Mouse (Mus musculus): Measurements from ENCODE around the gene Hist1h3a. TPM values are rescaled to one million over a fixed set of nuclear protein-coding genes. Genes with fewer than 3 reads are reported as not detected.
A peak's percentile ranks its signal among the peaks of the same experiment; 100 is the strongest.
"Not testable (repeated sequence)": the region's sequence is repeated elsewhere in the genome, so short reads cannot be mapped to it uniquely, and the experiment has no call there.

Hist1h3a gene
- total RNA-seq (2021) = 10 to 100 TPM in 1 of 2 experiments, 1 to 10 TPM in 1; 9.9 to 14.4 TPM
- long read RNA-seq, experiment 1 = 0 reads
- long read RNA-seq, experiment 2 = 0 reads

DNA sequence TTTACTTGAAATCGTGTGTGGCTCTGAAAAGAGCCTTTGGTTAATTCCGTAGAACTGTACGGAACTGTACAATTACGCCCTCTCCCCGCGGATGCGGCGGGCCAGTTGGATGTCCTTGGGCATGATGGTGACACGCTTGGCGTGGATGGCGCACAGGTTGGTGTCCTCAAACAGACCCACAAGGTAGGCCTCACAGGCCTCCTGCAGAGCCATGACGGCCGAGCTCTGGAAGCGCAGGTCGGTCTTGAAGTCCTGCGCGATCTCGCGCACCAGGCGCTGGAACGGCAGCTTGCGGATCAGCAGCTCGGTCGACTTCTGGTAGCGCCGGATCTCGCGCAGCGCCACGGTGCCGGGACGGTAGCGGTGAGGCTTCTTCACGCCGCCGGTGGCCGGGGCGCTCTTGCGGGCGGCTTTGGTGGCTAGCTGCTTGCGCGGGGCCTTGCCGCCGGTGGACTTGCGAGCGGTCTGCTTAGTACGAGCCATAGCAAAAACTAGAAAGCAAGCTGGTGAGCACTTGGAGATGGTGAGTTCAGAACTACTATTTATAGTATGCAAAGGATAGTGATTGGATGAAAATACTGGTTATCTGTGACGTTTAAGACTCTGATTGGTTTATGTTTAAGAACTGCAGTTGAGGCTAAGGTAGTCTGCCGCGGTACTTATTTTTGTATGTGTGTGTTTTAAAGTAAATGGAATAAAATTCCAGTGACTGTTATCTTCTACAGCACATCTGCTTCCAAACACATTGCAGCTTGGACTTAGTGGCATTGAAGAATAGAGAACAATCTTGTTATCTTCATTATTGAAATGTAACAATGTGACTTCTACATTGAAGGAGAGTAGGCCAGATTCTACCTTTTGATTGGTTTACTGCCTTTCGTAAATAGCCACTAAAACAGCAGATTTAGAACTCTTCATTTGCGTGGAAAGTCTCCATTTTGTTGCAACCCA, at the start of gene Hist1h3a:
TSS of gene Hist1h3a (minus strand) at position 516 of the 951 bp plus-strand sequence.
- peak in 1 of 2 experiments; percentile 46 for DNase-seq
- intact Hi-C loops (cut with DNase I) = not testable (repeated sequence)

DNA sequence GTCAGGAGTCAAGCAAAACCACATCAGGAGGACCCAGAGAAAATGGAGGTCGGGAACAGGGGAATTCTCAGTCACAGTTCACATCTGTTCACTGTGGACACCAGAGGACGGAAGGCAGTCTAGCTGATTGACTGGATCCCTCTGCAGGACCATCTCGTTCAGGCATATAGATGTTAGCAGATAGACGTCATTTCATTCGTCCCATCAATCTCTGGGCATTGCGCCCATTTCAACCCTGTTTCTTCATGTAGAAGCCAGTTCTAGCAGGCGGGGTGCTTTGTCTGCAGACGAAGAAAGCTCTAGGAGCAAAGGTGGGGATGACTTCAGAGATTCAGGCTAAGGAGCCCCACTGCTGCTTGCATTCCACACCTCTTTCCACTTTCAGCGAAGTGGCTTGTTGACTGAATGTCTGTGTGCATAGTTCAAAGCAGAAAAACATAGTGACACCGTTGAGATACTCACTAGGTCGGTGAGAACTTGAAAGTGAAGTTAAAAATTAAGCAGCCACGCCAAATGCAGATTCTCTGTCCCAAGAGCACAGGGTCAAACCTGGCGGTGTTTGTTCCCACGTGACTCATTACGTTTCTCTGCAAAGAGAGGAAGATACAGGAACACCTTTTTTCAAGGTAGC, 44.4 kb upstream of the Hist1h3a start, which contains the start of gene Slc17a2:
TSS of gene Slc17a2 (plus strand) at position 572 of the 631 bp plus-strand sequence.
- DNase-seq = no peak
- intact Hi-C loops (cut with DNase I) = no loop called here

DNA sequence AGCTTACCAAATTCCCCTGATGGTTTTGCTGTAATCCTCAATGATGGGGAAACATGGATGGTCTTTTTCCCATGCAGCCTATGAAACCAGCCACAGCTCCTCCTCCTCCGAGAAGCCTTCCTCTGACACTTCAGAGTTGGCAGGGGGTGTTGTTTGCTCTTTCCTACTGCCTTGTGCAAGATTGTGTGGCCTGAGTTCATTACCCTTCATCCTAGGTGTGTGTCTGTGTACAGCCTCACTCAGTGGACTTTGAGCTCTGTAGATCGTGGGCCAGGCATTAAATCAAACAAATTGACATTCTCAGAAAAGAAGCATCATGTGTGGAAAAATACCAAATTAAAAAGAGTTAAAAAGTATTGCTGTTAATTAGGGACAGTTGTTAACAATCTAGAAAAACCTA, 42.3 kb upstream of the Hist1h3a start:
- no peak for DNase-seq
- intact Hi-C loops (cut with DNase I) = no loop called here

DNA sequence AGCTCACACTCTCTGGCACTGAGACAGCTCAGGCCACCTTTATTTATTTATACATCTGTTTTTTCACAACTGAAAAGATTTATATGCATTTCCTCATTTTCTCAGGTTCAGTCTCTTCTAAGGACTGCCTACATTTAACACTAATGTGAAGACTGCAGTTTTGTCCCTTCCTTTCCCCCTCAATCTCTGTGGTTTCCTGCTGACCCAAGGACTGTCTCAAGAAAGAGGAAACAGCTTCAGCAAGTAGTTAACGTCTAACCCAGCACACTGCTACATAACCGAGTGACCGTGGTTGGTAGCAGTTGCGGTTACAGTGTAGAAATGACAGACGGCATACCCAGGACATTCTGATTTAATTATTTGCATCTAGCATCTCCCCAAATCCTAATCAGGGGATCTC, 37.2 kb upstream of the Hist1h3a start:
- no peak for DNase-seq
- intact Hi-C loops (cut with DNase I) = loop anchor here (10.0 kb wide), 1 partner anchor 495 kb away; no protein-coding TSS in a partner anchor

DNA sequence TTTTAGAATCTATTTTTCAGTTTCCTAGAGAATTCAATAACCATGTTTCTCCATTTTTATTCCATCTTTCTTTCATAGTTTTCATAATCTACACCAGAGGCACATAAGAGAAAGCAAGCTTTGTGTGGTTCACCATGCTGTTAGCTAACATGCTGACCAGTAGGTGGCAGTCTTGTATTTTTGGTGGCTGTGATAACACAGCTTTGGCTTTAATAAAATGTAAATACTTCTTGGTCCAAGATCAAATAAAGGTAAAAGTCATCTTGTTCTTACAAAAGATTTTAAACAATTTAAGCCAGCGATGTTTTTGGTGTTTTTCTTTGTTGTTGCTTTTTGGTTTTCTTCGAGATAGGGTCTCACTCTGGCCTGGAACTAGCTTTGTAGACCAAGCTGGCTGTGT, 30.3 kb upstream of the Hist1h3a start:
- DNase-seq = no peak
- intact Hi-C loops (cut with DNase I) = loop anchor here (10.0 kb wide), 1 partner anchor 502 kb away; no protein-coding TSS in a partner anchor

DNA sequence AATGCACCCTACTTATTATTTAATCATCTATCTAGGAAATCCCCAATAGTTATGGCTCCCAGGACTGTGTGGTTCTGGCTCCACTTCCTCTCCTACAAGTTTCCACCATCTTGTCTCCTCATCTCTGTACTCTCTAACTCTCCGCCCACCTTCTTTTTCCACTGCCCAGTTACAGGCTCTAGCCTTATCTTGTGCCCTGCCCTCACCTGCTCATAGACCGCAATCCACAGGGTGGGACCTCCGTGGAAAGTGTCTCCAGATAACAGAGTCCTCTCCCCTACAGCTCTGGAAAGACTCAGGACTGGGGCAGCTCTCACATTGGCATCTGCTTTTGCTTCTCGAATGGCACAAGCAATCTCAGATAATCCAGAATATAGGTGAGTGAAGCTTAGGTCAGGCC, 16.8 kb upstream of the Hist1h3a start:
- intact Hi-C loops (cut with DNase I) = no loop called here

DNA sequence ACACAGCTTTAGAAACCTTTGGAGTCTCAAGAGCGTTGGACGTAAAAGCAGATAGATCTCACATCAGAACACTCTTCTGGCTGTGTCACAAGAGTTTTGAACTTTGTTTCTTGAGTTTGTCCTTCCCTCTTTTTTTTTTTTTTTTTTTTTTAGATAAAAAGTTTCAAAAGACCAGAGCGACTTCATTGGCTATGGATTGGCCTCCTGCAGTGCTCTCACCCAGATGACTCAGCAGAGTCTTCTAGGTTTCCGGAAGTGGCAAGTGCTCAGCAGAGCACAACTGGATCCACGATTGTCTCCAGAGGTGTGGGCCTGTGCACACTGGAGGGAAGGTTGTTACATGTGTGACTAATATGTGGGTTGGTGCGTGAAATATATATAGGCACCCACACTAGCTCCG, 16.2 kb upstream of the Hist1h3a start:
- no peak for DNase-seq
- intact Hi-C loops (cut with DNase I) = no loop called here

More for the DNA sequence above, 16.8 kb upstream of the Hist1h3a start:
- no peak for DNase-seq

DNA sequence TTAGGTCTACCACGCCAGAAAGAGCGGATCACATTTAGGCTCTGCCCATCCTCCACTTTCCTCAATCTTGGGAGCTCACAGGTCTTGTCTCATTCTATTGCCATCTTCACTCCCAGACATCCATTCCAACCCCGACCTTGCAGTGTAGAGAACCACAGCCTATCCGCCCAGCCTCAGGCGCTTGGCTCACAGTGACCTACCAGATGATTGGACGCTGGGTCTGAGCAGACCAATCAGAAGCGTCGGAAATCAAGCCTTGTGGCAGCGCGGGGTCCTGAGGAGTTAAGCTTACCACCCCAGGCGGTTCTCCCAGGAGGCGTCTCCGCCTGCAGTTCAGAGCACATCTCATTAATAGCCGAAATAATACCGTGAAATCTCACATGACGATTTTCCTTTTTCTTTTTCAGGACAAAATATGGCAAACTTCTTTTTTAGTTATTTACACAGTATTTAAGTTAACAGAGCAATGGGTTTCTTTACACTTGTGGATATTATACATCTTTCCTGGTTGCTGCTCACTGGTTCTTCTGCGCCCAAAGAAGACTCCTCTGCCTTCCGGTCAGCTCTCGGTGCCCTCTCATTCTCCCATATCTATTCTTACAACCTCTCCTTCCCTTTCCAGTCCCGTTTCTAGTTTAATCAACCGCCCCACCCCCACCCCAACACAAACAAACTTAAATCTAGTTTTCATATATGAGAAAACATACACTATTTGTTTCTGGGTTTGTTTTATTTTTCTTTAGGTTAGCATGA, 10.6 kb upstream of the Hist1h3a start:
- no peak for DNase-seq
- intact Hi-C loops (cut with DNase I) = no loop called here

DNA sequence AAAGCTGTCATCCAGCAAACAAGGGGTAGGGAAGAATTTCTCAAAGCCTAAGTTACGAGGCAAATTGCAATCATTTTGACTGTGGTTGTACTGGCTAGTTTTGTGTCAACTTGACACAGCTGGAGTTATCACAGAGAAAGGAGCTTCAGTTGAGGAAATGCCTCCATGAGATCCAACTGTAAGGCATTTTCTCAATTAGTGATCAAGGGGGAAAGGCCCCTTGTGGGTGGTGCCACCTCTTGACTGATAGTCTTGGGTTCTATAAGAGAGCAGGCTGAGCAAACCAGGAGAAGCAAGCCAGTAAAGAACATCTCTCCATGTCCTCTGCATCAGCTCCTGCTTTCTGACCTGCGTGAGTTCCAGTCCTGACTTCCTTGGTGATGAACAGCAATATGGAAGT, 7.4 kb upstream of the Hist1h3a start, which contains the start of gene Trim38:
TSS of gene Trim38 (plus strand) at position 301 of the 400 bp plus-strand sequence.
- DNase-seq; intact Hi-C loops (cut with DNase I): not testable (repeated sequence)

DNA sequence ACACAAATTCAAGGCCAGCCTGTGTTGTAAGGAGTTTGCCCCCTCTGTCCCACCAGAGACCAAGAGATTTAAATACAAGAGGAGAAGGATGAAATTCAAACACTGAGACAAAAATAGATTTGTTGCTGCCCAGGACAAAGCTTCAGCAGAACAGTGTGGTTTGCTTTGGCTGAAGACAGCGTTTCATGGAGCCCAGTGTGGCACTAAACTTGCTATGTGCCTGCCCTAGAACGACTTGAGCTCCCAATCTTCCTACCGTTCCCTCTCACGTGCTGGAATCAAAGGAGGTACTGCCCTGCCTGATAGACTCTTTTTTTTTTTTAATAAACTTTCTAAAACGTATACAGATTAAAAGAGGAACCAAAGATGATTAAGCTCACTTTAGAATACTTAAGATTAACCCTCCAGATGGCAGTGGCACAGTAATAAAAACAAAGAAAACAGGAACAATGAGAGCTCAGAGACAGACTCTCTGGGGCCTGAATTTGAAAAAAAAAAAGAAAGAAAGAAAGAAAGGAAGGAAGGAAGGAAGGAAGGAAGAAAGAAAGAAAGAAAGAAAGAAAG, 6.7 kb upstream of the Hist1h3a start:
- DNase-seq = no peak
- intact Hi-C loops (cut with DNase I) = no loop called here

DNA sequence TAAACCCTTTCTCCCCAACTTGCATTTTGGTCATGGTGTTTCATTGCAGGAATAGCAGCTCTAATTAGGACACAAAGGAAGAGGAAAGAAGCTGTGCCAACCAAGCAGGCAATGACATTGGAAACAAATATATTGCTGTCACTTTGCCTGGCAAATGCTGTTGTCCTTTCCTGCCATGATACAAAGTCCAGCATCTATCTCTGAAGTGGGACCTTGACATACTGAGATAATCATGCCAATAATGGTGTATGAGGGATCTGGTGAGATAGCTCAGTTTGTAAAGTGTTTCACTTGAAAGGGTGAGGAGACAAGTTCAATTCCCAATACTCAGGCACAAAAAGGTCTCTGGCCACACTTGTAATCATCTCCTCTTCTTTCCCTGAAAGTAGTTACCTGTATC, 4.6 kb upstream of the Hist1h3a start:
- intact Hi-C loops (cut with DNase I) = no loop called here
- DNase-seq = no peak

DNA sequence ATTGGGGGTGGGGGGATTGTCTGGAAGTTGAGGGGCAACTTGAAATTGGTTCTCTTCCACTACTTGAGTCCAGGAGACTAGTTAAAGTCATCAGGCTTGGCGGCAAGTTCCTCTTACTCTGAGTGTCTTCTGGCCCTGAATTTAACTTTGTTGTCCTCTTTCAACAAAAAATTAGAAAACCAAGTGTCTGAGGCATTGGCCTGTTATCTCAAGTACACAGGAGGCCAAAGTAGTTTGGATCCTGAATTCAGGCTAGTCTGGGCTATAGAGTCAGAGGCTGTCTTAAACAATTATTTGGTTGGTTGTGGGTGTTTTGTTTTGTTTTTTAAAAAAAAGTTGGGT, 3.0 kb upstream of the Hist1h3a start:
- intact Hi-C loops (cut with DNase I) = no loop called here
- no peak for DNase-seq

DNA sequence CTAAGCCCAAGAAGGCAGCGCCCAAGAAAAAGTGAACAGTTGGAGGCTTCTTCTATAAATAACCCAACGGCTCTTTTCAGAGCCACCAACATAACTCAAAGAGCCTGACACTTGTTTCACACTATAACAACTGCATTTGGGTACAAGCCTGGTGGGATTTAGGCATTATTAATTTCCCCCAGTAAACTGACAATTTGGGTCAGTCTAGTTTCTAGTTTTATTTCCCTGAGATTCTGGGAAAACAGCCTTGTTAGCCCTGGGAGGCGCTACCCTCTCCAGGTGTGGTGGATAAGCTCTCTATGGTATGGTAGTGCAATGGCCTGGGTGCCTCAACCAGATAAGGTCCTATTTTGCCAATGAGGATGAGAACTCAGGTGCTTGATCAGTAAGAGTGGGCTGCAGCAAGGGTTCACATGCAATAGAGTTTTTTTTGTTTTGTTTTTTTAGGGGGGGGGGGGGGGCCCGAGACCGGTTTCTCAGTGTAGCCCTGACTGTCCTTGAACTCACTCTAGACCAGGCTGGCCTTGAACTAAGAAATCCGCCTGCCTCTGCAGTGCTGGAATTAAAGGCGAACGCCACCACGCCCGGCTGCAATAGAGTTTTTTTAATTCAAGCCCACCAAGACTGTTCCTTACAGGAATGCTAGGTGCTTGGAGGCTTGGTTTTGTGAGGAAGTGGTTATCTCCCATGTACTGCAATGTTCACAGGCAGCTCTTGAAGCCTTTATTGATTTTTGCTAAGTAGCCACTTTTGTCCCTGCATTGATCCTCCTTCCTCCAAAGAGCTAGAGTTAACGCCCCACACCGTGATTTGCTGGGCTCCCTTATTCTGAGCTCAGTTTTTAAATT, 2.4 kb upstream of the Hist1h3a start:
- no peak for DNase-seq
- intact Hi-C loops (cut with DNase I) = no loop called here

DNA sequence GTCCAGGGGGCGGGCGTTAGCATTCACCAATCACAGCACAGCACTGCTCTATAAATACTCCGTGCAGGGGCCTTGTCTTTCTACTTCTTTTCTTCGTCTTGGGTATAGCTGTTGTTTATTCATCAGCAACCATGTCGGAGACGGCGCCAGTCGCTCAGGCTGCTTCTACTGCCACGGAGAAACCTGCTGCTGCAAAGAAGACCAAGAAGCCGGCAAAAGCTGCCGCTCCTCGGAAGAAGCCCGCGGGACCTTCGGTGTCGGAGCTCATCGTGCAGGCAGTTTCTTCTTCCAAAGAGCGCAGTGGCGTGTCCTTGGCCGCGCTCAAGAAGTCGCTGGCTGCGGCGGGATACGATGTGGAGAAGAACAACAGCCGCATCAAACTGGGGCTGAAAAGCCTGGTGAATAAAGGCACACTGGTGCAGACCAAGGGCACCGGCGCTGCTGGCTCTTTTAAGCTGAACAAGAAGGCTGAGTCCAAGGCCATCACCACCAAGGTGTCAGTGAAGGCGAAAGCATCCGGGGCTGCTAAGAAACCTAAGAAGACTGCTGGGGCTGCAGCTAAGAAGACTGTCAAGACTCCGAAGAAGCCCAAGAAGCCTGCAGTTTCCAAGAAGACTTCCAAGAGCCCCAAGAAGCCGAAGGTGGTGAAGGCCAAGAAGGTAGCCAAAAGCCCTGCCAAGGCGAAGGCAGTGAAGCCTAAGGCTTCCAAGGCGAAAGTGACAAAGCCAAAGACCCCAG, 1.6 kb upstream of the Hist1h3a start, which contains the start of gene Hist1h1a:
TSS of gene Hist1h1a (plus strand) at position 81 of the 738 bp plus-strand sequence.
- intact Hi-C loops (cut with DNase I) = no loop called here
- peak; percentile 65 to 67 for DNase-seq

DNA sequence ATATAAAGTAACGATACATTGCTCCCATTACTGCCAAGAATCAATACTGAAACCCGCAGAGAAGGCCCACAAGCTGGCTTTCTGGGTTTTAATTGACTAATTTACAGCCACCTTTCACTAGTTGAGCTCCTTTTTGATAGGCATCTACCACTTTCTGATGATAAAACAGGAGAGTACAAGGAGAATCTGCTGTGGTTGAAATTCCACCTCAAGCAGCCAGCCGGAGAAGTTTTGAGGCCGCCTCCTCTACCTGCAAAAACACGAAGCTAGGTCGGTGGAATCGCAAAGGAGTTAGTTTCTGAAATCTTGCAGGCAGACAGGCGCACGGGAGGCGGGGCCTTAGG, 1.0 kb upstream of the Hist1h3a start:
- intact Hi-C loops (cut with DNase I) = no loop called here
- DNase-seq = no peak

DNA sequence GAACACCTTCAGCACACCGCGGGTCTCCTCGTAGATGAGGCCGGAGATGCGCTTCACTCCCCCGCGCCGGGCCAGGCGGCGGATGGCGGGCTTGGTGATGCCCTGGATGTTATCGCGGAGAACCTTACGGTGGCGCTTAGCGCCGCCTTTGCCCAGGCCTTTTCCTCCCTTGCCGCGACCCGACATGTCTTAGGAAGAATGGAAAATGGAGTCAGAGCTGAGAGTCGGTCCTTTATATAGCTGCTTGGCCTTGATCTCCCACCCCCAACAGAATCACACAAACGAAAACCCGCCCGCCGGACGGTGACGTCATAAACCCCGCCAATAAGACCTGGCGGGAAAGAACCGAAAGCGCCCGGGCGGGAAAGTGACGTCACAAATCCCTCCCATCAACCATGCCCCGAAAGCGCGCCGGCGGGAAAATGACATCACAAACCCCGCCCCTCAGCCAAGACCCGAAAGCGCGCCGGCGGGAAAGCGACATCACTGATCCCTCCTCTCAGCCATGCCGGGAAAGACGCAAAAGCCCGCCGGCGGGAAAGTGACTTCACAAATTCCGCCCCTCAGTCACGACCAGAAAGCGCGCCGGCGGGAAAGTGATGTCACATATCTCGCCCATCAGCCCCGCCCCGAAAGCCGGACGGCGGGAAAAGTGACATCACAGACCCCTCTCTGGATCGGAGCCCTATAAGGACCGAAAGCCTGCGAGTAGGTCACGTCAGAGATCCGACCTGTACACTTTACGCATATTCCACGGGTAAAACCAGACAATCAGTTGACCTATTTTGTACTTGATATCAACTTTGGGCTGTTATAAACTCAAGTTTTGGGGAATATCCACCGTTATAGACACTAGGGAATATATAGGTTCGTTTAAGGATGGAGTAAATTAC, 968 bp downstream of the Hist1h3a start, which contains the start of gene Hist1h4a:
TSS of gene Hist1h4a (minus strand) at position 259 of the 893 bp plus-strand sequence.
- intact Hi-C loops (cut with DNase I) = no loop called here
- peak; percentile 93 to 96 for DNase-seq

DNA sequence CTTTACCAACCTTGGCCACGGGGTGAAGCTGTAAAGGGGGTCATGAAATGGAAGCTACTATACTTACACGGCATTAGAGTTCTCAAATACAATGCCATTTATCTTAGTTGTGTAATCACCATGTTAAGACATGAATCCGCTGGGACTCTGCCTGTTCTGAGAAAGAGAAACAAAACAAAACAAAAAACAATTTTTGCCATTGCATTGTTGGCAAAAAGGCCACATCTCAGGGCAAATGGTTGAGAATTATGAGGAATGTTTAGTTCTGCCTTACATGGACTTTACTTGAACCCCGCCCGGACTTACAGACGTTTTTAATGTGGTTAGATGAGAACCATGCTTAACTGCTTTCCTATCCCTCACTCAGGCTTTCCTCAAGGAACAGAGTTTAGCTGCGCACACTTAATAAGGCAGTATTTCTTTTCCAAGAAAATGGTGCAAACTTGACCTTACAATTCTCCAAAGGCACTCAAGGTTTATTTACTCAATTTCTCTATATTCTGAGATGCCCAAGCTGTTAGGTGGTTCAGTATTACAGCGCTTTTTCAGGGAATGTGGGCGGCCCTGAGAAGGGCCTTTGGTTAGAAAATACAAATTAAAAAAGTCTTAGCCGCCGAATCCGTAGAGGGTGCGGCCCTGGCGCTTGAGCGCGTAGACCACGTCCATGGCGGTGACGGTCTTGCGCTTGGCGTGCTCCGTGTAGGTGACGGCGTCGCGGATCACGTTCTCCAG, 1.8 kb downstream of the Hist1h3a start:
- intact Hi-C loops (cut with DNase I) = no loop called here
- no peak for DNase-seq
